ENCODE assay signal across 25 mouse cellular contexts in genomic region chr5:83006038-83006437, GRCm38 (mm10).
"Had no signal": no experiment of that assay in that cellular context is flagged by ENCODE, and none has a peak within 500 bp of the region (broad histone marks: within the 10 kb centered on the region; RNA-seq: fewer than 3 reads in every experiment).

No protein-coding gene starts in this region.

- H3K9ac ChIP-seq: heart, embryonic 12.5 days; hindbrain, embryonic 12.5 days; hindbrain, embryonic 14.5 days; intestine, embryonic 15.5 days; limb, embryonic 12.5 days had no signal

- H3K27me3 ChIP-seq: heart, embryonic 12.5 days; hindbrain, embryonic 12.5 days; intestine, embryonic 15.5 days; limb, embryonic 12.5 days had no signal

- ATAC-seq: hindbrain, embryonic 16.5 days; inflammation-experienced regulatory T-cells, adult 6 months; intestine, embryonic 15.5 days; intestine, postnatal 0 days had no signal

- DNase-seq: gastrocnemius, postnatal 14 days; gastrocnemius, postnatal 36 days; heart, adult 11 months; heart, postnatal 10 days; heart, postnatal 4 days; kidney, adult 18-20 months; kidney, adult 8-10 months; kidney, postnatal 10 days; kidney, postnatal 25 days; kidney, postnatal 4 days; liver had no signal

- H3K4me1 ChIP-seq: heart, embryonic 10.5 days; heart, embryonic 12.5 days; hindbrain, embryonic 10.5 days; hindbrain, embryonic 12.5 days; intestine, embryonic 15.5 days; limb, embryonic 10.5 days; limb, embryonic 12.5 days had no signal

- H3K4me3 ChIP-seq: heart, embryonic 10.5 days; heart, embryonic 12.5 days; hindbrain, embryonic 10.5 days; hindbrain, embryonic 12.5 days; intestine, embryonic 15.5 days; layer of hippocampus, adult 2 months; left cerebral cortex, adult 2 months; limb, embryonic 10.5 days; limb, embryonic 12.5 days had no signal

- H3K4me2 ChIP-seq: heart, embryonic 12.5 days; hindbrain, embryonic 12.5 days; hindbrain, embryonic 14.5 days; intestine, embryonic 15.5 days; limb, embryonic 12.5 days; liver, embryonic 11.5 days had no signal

- H3K36me3 ChIP-seq: heart, embryonic 10.5 days; heart, embryonic 12.5 days; hindbrain, embryonic 10.5 days; hindbrain, embryonic 12.5 days; intestine, embryonic 15.5 days; limb, embryonic 10.5 days; limb, embryonic 12.5 days had no signal

- H3K9me3 ChIP-seq: heart, embryonic 10.5 days; heart, embryonic 12.5 days; hindbrain, embryonic 10.5 days; hindbrain, embryonic 12.5 days; intestine, embryonic 15.5 days; limb, embryonic 10.5 days; limb, embryonic 12.5 days had no signal

- H3K27ac ChIP-seq: heart, embryonic 10.5 days; hindbrain, embryonic 10.5 days; hindbrain, embryonic 12.5 days; hindbrain, embryonic 14.5 days; intestine, embryonic 15.5 days; layer of hippocampus, adult 2 months; left cerebral cortex, adult 2 months; limb, embryonic 10.5 days; limb, embryonic 12.5 days had no signal
